Mouse (Mus musculus): Measurements from ENCODE around the gene Zscan5b.
"Not testable (repeated sequence)": the region's sequence is repeated elsewhere in the genome, so short reads cannot be mapped to it uniquely, and the experiment has no call there.

The Zscan5b gene

GRCm38 (mm10) chr7:6221978-6222377 lies at the start of gene Zscan5b:
Gene Zscan5b, plus strand, starts transcription at chr7:6222278.
- no peak for DNase-seq (ENCODE audit: low spot score in 2 of 2)

GRCm38 (mm10) chr7:6172674-6173244 lies 49.3 kb upstream of the Zscan5b start:
- DNase-seq (ENCODE audit: low spot score in 2 of 2), result no peak

GRCm38 (mm10) chr7:6173872-6174271 lies 48.2 kb upstream of the Zscan5b start:
- DNase-seq (ENCODE audit: low spot score in 2 of 2), result no peak

GRCm38 (mm10) chr7:6174365-6174987 lies 47.6 kb upstream of the Zscan5b start:
- not testable (repeated sequence) for DNase-seq (ENCODE audit: low spot score in 2 of 2)

DNA sequence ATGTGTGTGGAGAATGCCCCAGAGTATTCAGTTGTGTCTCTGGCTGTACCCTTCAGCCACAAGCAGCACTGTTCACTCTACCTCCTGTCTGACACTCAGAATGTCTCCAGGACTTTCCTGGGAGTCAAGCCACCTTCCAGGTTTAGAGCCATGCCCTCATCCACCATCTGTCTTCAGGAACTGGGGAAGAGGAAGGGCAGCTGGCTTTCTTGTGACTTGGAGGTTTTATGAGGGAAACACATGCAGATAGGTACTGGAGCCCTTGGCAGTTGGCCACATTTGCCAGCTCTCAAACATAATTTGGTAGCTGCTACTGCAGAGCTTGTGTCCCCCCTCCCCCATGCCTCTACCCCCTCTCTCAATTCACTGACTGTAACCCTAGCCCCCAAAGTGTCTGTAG lies 43.1 kb upstream of the Zscan5b start:
- no peak for DNase-seq (ENCODE audit: low spot score in 2 of 2)

DNA sequence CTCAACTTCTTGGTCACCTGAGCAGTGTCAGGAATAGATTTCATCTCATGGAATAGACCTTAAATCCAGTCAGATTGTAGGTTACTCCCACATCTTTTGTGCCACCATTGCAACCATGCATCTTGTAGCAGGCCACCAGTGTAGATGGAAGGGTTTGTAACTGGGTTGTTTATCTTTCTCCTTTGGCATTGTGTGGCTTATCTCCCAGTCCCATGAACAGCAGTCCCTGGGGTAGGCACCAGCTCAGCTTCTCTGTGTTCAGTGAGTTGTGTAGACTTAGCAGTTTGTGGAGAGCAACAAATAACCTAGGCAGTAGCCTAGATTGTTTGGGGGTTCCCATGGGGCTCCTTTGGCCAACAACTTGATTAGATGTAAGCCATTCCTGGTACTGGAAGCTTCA lies 39.2 kb upstream of the Zscan5b start:
- DNase-seq (ENCODE audit: low spot score in 2 of 2), result no peak

GRCm38 (mm10) chr7:6183802-6184201 lies 38.3 kb upstream of the Zscan5b start:
- no peak for DNase-seq (ENCODE audit: low spot score in 2 of 2)

- no peak for DNase-seq (ENCODE audit: low spot score in 2 of 2)
Observed at GRCm38 (mm10) chr7:6184521-6184920, 37.6 kb upstream of the Zscan5b start.

DNA sequence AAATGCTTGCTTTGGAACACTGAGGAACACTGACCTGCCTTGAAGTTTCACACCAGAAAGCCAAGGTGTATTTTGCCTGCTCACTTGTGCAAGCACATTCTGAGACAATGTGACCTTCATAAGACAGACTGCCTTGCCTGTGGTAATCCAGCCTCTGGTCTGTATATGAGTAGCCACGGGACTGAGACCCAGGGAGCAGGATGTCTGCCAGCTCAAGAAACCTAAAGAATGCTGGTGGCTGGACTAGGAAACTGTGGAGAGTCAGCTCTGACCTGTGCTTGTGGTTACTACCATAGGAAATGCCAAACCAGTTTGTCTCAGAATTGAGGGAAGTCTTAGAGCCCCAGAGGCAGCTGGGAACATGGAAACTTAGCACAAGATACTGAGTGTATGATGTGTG lies 36.7 kb upstream of the Zscan5b start:
- DNase-seq (ENCODE audit: low spot score in 2 of 2), result no peak

- no peak for DNase-seq (ENCODE audit: low spot score in 2 of 2)
Observed at GRCm38 (mm10) chr7:6186176-6186575, 35.9 kb upstream of the Zscan5b start.

DNA sequence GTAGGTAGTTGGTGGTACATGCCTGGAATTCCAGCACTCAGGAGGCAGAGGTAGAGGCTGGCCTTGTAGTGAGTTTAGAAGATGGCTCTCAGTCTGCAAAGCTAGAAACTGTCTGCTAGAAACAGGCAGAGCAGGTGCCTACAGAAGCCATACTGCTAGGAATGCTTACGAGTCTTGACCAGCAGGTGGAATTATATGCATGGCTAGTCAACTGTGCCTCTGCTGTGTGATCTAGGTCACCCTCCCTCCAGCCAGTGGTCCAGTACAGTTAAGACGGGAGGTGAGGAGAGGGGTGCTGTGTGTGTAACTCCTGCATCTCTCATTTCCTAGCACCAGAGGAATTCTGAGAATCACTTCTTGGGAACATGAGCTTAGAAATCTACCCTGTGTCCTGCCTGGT lies 35.3 kb upstream of the Zscan5b start:
- DNase-seq (ENCODE audit: low spot score in 2 of 2), result no peak

DNA sequence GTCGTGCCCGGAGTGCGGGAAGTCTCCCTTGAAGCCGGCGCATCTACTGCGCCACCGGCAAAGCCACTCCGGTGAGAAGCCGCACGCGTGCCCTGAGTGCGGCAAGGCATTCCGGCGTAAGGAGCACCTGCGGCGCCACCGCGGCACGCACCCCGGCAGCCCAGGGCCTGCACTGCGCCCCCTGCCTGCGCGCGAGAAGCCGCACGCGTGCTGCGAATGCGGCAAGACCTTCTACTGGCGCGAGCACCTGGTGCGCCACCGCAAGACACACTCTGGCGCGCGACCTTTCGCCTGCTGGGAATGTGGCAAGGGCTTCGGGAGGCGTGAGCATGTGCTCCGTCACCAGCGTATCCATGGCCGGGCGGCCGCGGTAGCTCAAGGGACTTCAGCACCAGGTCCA lies 32.5 kb upstream of the Zscan5b start:
- DNase-seq (ENCODE audit: low spot score in 2 of 2), result no peak

DNA sequence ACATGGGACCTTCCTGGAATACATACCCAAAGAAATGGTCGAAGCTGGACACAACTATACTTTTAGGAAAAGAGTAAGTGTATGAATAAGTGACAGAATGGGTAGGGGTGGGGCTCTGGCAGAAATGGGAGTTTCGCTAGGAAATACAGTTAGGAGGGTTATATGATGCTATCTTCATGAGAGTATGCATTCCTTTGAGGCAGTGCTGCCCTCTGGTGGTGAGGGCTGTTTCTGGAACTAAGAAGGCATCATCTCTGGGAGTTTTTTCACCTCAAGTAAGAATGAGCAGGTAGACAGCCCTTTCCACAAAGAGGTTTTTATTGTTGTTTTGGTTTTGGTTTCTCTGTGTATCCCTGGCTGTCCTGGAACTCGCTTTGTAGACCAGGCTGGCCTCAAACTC lies 30.7 kb upstream of the Zscan5b start:
- DNase-seq (ENCODE audit: low spot score in 2 of 2), result peak; percentile 65 to 87

- peak; percentile 28 to 72 for DNase-seq (ENCODE audit: low spot score in 2 of 2)
Observed at GRCm38 (mm10) chr7:6194129-6194528, 27.9 kb upstream of the Zscan5b start.

DNA sequence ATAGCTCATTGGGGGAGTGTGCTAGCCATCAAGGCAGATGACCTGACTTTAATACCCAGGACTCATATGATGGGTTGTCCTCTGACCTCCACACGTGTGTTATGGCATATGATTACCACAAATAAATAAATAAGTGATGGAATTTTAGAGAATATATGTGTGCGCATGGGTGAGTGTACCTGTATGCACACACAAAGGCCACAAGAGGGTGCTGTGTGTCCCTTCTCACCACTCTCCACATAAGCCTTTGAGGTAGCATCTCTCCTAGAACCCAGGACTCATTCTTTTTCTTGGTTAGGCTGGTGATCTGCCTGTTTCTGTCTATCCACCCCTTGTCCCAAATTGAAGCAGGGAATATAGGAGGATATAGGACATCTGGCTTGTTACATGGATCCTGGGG lies 26.3 kb upstream of the Zscan5b start:
- DNase-seq (ENCODE audit: low spot score in 2 of 2), result no peak

- DNase-seq (ENCODE audit: low spot score in 2 of 2), result no peak
Observed at GRCm38 (mm10) chr7:6196790-6197189, 25.3 kb upstream of the Zscan5b start, which contains the start of gene Galp. Gene Galp, plus strand, starts transcription at chr7:6197090.

DNA sequence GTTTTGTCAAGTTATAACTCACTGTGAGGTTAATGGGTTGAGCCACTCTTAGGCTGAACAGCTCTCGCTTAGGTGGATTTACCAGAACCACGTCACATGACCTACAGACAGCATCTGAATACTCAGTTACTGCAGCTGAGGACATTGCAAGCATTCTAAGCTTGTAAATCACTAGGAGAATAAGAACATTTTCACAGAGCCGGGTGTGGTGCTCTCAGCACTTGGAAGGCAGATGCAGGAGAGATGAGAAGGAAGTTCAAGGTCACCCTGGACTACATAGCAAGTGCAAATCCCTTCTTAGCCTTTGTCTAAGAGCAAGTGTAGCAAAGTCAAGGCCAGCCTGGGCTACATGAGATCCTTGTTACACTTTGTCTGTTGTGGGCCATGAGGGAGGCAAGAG lies 17.9 kb upstream of the Zscan5b start:
- no peak for DNase-seq (ENCODE audit: low spot score in 2 of 2)

DNA sequence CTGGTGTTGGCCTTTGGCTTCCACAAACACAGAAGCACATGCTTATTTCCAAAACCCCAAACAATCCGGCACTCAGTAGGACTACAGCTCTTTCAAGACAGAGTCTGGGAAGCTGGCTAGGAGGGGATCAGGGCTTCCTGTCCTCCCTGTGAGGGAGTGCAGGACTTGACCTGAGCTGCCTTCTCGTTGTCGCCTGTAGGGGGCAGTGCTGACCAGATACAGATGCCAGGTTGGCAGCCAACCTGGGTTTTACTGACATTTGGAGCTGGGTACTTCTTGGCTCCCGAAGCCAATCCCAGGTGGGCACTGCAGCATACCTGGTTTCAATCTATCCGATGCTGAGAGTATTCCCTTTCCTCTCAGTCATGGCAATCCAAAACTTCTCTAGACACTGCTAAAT lies 8.9 kb upstream of the Zscan5b start:
- peak in 1 of 2 experiments; percentile 47 for DNase-seq (ENCODE audit: low spot score in 2 of 2)

DNA sequence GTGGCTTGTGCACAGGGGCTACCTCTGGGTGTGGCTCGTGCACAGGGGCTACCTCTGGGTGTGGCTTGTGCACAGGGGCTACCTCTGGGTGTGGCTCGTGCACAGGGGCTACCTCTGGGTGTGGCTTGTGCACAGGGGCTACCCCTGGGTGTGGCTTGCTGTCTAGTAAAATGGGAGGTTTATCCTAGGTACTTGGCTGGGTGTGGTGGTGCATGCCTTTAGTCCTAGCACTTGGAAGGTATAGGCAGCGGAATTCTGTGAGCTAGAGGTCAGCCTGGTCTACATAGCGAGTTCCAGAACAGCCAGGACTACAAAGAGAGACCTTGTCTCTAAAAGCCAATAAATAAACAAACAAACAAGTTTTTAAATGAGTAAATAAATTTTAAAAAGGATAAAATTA lies 7.4 kb upstream of the Zscan5b start:
- DNase-seq (ENCODE audit: low spot score in 2 of 2), result not testable (repeated sequence)

DNA sequence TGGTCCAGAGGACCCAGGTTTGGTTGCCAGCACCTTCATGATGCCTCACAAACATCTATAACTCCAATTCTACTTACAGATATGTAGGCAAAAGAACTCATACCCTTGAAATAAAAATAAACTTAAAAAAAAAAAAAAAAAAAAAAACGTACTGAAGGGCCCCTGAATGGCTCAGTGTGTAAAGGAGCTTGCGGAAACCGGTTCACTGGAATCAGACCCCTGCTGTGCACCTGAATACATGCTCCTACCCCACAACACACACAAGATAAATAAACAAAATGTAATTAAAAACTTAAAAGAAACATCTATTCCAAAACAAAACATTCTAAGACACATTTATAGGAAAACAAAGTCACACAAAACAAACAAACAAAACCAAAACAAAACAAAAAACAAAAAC lies 1.9 kb upstream of the Zscan5b start:
- DNase-seq (ENCODE audit: low spot score in 2 of 2), result no peak

DNA sequence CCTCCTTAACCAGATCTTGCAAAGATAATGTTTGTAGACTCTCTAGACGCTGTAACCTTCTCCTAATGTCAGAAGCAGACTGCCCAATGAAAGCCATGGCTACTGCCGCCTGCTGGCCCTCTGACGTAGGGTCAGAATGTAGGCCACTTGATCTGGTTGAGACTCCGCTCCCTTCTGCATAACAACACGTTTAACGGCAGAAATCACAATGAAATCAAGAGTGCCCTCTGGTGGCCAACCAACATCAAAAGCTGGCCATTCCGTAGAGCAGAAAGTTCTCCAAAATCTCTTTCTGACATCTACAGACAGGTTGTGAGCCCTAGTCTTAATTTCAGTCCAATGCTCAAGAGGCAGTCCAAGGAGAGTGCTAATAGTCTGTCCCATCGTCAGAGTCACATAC lies 6.4 kb downstream of the Zscan5b start:
- DNase-seq (ENCODE audit: low spot score in 2 of 2), result not testable (repeated sequence)

DNA sequence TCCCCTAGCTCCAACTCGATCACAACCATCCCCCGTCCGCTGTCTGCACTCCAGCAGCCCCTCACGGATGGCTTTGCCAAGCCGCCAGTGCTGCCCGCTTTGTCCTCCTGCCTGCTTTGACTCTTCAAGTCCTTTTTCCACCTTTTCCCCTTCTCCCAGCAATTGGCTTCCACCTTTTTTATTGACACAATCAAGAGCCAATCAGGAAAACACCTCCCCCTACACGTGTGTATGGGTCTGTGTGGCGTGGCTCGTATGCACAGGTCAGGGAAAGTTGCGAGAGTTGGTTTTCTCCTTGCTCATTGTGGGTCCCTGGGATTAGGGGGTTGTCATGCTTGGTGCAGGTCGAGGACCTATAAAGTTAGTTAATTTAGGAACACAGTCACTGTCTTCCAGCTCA lies 17.7 kb downstream of the Zscan5b start:
- no peak for DNase-seq (ENCODE audit: low spot score in 2 of 2)

GRCm38 (mm10) chr7:6240841-6241425 lies 18.9 kb downstream of the Zscan5b start:
- DNase-seq (ENCODE audit: low spot score in 2 of 2), result peak; percentile 5 to 61

Measured in spleen, postnatal 10 days (tissue).